Mouse (Mus musculus) neutrophil, adult 59 days (primary cell): ENCODE data around the gene H1f0. TPM values are rescaled to one million over a fixed set of nuclear protein-coding genes. Genes with fewer than 3 reads are reported as not detected.

Source experiments
- total RNA-seq, 2 experiments: library from RNA; stranded (reverse); gene quantifications; 1 replicate in 1 of 2; 2 replicates in 1 of 2; pipeline ENCODE4 v1.2.4; 2023

Gene H1f0
- 10 to 100 TPM; 20.2 to 25.9 TPM for total RNA-seq

DNA sequence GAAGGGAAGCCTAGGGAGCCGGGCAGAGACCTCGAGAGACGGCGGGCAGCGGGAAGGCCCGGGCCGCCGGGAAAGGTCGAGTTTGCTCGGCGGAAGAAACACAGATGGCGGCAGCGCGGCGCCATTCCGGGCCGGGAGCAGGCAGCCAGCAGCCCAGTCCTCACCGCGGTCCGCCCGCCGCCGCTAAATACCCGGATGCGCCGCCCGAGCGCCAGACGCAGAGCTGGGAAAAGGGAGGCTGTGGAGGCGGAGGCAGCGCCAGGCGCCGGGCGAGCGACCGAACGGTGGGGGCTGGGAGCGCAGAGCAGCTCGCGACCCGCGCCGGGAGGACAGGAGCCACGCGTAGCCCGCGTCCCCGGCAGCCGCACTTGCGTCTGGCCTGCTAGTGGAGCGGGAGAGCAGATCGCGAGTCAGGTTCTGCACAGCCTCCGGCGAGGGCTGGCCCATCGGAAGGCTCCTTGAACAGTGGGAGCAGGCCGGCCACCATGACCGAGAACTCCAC is at the start of gene H1f0:
H1f0 (plus strand) TSS at position 214 of the 502 bp plus-strand sequence.

DNA sequence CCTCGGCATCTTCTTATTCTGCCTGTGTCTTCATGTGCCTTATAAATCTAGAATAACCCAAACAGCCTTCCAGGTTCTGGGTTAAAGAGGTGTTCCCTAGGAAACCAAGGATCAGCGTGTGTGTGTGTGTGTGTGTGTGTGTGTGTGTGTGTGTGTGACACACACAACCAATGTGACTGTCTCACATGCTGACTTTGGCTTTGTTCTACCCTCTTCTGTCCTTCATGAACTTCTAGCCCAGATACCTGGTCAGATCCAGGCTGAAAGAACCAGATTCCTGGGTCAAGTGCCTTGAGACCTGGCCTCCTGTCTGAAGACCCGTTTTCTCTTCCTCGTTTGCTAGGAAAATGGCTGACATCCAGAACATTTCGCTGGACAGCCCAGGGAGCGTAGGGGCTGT is 13.3 kb downstream of the H1f0 start, which contains the start of gene Galr3:
Galr3 (plus strand) TSS at position 301 of the 400 bp plus-strand sequence.

DNA sequence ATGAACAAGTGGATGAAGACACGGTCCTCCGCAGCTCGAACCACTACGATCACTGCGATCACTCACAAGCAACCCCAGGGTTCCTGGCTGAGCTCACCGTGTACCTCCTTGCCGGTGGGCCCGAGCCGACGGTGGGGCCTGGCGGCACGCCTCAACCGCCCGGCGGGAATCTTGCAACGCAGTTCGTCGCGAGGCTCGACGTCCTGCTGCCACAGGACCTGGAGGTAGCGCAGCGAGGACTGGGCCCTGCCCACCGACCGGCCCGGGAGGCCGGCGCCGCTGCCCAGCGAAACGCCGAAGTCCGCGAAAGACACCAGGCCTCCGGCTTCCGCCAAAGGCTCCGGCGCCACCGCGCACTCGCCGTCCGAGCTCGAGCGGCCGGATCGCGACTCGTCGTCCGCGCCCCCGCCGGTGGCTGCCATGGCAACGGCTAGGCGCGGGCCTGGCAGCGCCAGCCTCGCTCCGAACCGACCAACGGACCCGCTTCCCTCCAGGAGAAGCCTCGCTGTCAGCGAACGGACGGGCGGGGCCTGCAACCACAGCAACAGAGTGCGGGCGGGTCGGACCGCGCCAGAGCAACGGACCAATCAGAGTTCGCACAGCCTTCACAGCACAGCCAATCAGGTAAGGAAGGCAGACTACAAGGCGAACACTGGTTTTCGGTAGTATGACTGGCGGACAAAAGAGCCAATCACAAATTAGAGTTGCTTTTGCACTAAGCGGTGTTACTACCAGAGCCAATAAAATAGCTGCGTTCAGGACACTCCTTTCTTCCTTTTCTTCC is 34.3 kb downstream of the H1f0 start, which contains the start of gene Ankrd54:
Ankrd54 (minus strand) TSS at position 518 of the 784 bp plus-strand sequence.

DNA sequence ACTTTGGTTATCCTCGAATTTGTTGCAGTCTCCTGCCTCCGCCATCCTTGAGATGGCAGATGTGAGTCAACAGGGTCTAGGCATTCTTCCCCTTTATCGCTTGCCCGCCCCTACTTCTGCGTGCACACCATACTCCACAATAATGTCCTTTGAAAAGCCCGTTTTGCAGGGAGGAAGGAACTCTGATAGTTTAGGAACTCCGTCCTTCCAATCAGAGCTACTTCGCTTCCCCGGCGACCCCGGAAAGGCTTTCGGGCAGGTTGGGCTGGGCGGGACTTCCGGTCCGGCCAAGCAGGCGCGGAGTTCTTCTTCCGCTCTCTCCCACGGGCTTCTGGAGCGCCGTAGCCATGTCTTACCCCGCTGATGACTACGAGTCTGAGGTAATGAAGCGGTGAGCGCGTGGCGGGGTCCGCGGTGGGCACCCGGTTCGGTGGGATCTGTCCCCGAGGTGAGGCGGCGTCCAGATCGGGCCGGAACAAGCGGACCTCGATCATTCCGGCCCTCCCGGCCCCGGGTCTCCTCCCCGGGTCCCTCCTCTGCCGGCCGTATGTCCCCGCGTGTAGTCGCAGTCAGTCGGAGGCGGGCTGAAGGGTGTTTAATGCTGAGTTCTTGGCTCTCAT is 46.8 kb downstream of the H1f0 start, which contains the start of gene Eif3l:
Eif3l (plus strand) TSS at position 267 of the 620 bp plus-strand sequence.

Other genes starting within 250 kb of the H1f0 start
- gene Card10, start 225.4 kb upstream of the H1f0 start, total RNA-seq, result 10 to 100 TPM; 32.0 to 40.8 TPM
- gene Cdc42ep1, start 185.8 kb upstream of the H1f0 start, total RNA-seq, result under 1 TPM in 1 of 2 experiments, not detected in 1; 0.20 TPM
- not detected for gene Lgals2, start 172.9 kb upstream of the H1f0 start, total RNA-seq
- gene Gga1, start 151.3 kb upstream of the H1f0 start, total RNA-seq, result 10 to 100 TPM; 72.9 to 82.0 TPM
- gene Gm49510, start 128.8 kb upstream of the H1f0 start, total RNA-seq, result not detected
- gene Sh3bp1, start 128.7 kb upstream of the H1f0 start, total RNA-seq, result 10 to 100 TPM; 78.9 to 85.5 TPM
- gene Pdxp, start 114.5 kb upstream of the H1f0 start, total RNA-seq, result 1 to 10 TPM; 1.8 TPM
- 100 to 1,000 TPM; 190 to 293 TPM for gene Lgals1, start 101.7 kb upstream of the H1f0 start, total RNA-seq
- 10 to 100 TPM; 16.7 to 22.5 TPM for gene Nol12, start 93.5 kb upstream of the H1f0 start, total RNA-seq
- 100 to 1,000 TPM; 163 to 195 TPM for gene Triobp, start 80.7 kb upstream of the H1f0 start, total RNA-seq
- not detected for gene Galr3, start 13.4 kb downstream of the H1f0 start, total RNA-seq
- gene Ankrd54, start 34.4 kb downstream of the H1f0 start, total RNA-seq, result 10 to 100 TPM; 17.2 to 18.7 TPM
- 10 to 100 TPM; 60.8 to 68.5 TPM for gene Eif3l, start 46.7 kb downstream of the H1f0 start, total RNA-seq
- gene Micall1, start 80.4 kb downstream of the H1f0 start, total RNA-seq, result 10 to 100 TPM; 13.8 to 14.1 TPM
- gene Polr2f, start 112.6 kb downstream of the H1f0 start, total RNA-seq, result 10 to 100 TPM; 23.0 to 24.9 TPM
- gene 1700088E04Rik, start 112.8 kb downstream of the H1f0 start, total RNA-seq, result not detected
- gene Sox10, start 136.8 kb downstream of the H1f0 start, total RNA-seq, result not detected
- 1 to 10 TPM; 5.8 to 7.4 TPM for gene Pick1, start 200.7 kb downstream of the H1f0 start, total RNA-seq
- gene Gm49486, start 200.9 kb downstream of the H1f0 start, total RNA-seq, result under 1 TPM; 0.16 to 0.18 TPM
- gene Slc16a8, start 226.3 kb downstream of the H1f0 start, total RNA-seq, result not detected